Mouse (Mus musculus) right cerebral cortex, adult 2 months (tissue): Measurements from ENCODE around the gene Gm38655.
"Not testable (repeated sequence)": the region's sequence is repeated elsewhere in the genome, so short reads cannot be mapped to it uniquely, and the experiment has no call there.

Source experiments
- DNase-seq, 2 experiments: peaks; one replicate each; pipeline ENCODE4 v3.0.0; 2021 to 2022; ENCODE audit warnings: low spot score in 2 of 2

Gm38655 gene

GRCm38 (mm10) chr17:25169706-25170105, 5.6 kb downstream of the Gm38655 start:
- DNase-seq = no peak

- no peak for DNase-seq
Observed at GRCm38 (mm10) chr17:25165970-25166671, 9.2 kb downstream of the Gm38655 start.

GRCm38 (mm10) chr17:25164770-25165169, 10.5 kb downstream of the Gm38655 start:
- DNase-seq = no peak

GRCm38 (mm10) chr17:25163387-25163786, 11.9 kb downstream of the Gm38655 start:
- DNase-seq = no peak

- DNase-seq = no peak
Observed at GRCm38 (mm10) chr17:25162161-25162560, 13.1 kb downstream of the Gm38655 start, which contains the start of gene Ccdc154. TSS of gene Ccdc154 (plus strand) at chr17:25162461.

- DNase-seq = no peak
Observed at GRCm38 (mm10) chr17:25139960-25140359, 35.3 kb downstream of the Gm38655 start.

- no peak for DNase-seq
Observed at GRCm38 (mm10) chr17:25138803-25139202, 36.5 kb downstream of the Gm38655 start.

GRCm38 (mm10) chr17:25135622-25136021, 39.6 kb downstream of the Gm38655 start:
- no peak for DNase-seq

GRCm38 (mm10) chr17:25133275-25133698, 42.0 kb downstream of the Gm38655 start, which contains the start of gene Clcn7:
TSS of gene Clcn7 (plus strand) at chr17:25133391.
- DNase-seq = peak; percentile 98

GRCm38 (mm10) chr17:25130060-25130459, 45.2 kb downstream of the Gm38655 start:
- DNase-seq = no peak

- DNase-seq = no peak
Observed at GRCm38 (mm10) chr17:25127681-25128080, 47.6 kb downstream of the Gm38655 start.

- no peak for DNase-seq
Observed at GRCm38 (mm10) chr17:25127079-25127478, 48.2 kb downstream of the Gm38655 start.

GRCm38 (mm10) chr17:25125442-25126060, 49.7 kb downstream of the Gm38655 start:
- DNase-seq = not testable (repeated sequence)

GRCm38 (mm10) chr17:25123979-25124378, 51.3 kb downstream of the Gm38655 start:
- DNase-seq = no peak
